Mouse (Mus musculus) forebrain, postnatal 0 days (tissue): ENCODE measurements around the gene Nsd2. TPM values are rescaled to one million over a fixed set of nuclear protein-coding genes. Genes with fewer than 3 reads are reported as not detected.
A peak's percentile ranks its signal among the peaks of the same experiment; 100 is the strongest.

Experiments
- ATAC-seq: fragments of 200-750 bp; cut with Nextera tagmentation; 2 replicates; pipeline ENCODE4 v1.8.0; 2017; ENCODE audit warnings: mild to moderate bottlenecking, moderate library complexity
- DNase-seq: peaks from one replicate; pipeline ENCODE4 v3.0.0-alpha.2; 2015
- H3K27ac ChIP-seq: fragments of 300-500 bp; sonication (generic); 2 replicates; pipeline ENCODE4 v1.5.1; 2014; ENCODE audit warnings: low read depth, mild to moderate bottlenecking, antibody characterized with exemption, low read length, moderate library complexity, mixed read lengths
- H3K27me3 ChIP-seq: fragments of 300-500 bp; sonication (generic); 2 replicates; pipeline ENCODE4 v1.6.1; 2014; ENCODE audit warnings: mild to moderate bottlenecking, low read length, mixed read lengths; ENCODE audit not compliant: insufficient read depth
- H3K36me3 ChIP-seq: fragments of 300-500 bp; sonication (generic); 2 replicates; pipeline ENCODE4 v1.6.1; 2014; ENCODE audit warnings: mild to moderate bottlenecking, moderate library complexity; ENCODE audit not compliant: insufficient read depth
- H3K4me1 ChIP-seq: fragments of 300-500 bp; sonication (generic); 2 replicates; pipeline ENCODE4 v1.6.1; 2014; ENCODE audit warnings: antibody characterized with exemption; ENCODE audit not compliant: insufficient read depth
- H3K4me2 ChIP-seq: fragments of 300-500 bp; sonication (generic); 2 replicates; pipeline ENCODE4 v1.6.1; 2014; ENCODE audit warnings: low read depth, mild to moderate bottlenecking, moderate library complexity
- H3K4me3 ChIP-seq: fragments of 300-500 bp; sonication (generic); 2 replicates; pipeline ENCODE4 v1.5.1; 2014; ENCODE audit warnings: low read depth, low read length, mixed read lengths
- H3K9ac ChIP-seq: fragments of 300-500 bp; sonication (generic); 2 replicates; pipeline ENCODE4 v1.6.1; 2014; ENCODE audit warnings: mild to moderate bottlenecking
- H3K9me3 ChIP-seq: fragments of 300-500 bp; sonication (generic); 2 replicates; pipeline ENCODE4 v1.6.1; 2016; ENCODE audit warnings: low read length
- CTCF ChIP-seq: sonication (generic); IDR thresholded peaks from 2 replicates; pipeline ENCODE4 v1.5.1; 2016; ENCODE audit warnings: antibody characterized with exemption, control low read depth, low read depth
- WGBS: fragments of 180-500 bp; shearing (Covaris S2); extraction: QIAGEN DNeasy Blood & Tissue Kit; methylation state at CpG from one replicate; pipeline ENCODE4 v1.1.7; 2014; 5-methylcytosine and 5-hydroxymethylcytosine counted together
- polyA plus RNA-seq: library from polyadenylated mRNA; unstranded; fragments of >200 nt; fragmentation: Nextera tagmentation; extraction: Ambion mirVana; gene quantifications from 2 replicates; pipeline ENCODE4 v1.2.1, GENCODE M21; 2015
- total RNA-seq: library from RNA; depleted of rRNA; stranded (reverse); fragments of >200 nt; gene quantifications from 2 replicates; pipeline ENCODE4 v1.2.3, GENCODE M21; 2014

The Nsd2 gene
- total and polyA plus RNA-seq, 2 experiments from 2014 or later = 58.6 to 127 TPM

DNA sequence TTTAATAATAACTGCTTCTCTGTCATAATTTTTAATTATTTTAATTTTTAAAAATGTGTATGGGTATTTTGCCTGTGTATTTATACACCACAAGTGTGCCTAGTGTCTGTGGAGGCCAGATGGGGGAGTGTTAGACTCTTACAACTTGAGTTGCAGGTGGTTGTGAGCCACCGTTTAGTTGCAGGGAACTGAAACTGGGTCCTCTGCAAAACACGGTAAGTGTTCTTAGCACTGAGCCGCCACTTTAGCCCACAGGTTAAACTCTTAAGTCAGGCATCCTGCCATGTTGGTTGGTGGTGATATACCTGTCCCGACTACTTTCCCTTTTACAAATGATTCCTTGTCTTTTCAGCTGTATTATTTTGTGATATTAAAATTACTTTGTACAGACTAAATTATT lies 22.0 kb downstream of the Nsd2 start:
- Histone ChIP-seq H3K9me3 (no peaks in the 10 kb centered on the region), H3K4me3 (no peak overlapping the region), H3K4me2 (no peak overlapping the region), H3K9ac (no peak overlapping the region), H3K4me1 (no peaks in the 10 kb centered on the region), H3K36me3 (peaks cover 13% of the 10 kb centered on the region; the same call in 1 of the 2 replicates), H3K27ac (no peak overlapping the region), H3K27me3 (no peaks in the 10 kb centered on the region)
- DNase-seq (no peak), ATAC-seq (no peak)
- no peak for TF ChIP-seq CTCF
- WGBS = 83% methylated on average over 4 of the region's 4 CpGs

DNA sequence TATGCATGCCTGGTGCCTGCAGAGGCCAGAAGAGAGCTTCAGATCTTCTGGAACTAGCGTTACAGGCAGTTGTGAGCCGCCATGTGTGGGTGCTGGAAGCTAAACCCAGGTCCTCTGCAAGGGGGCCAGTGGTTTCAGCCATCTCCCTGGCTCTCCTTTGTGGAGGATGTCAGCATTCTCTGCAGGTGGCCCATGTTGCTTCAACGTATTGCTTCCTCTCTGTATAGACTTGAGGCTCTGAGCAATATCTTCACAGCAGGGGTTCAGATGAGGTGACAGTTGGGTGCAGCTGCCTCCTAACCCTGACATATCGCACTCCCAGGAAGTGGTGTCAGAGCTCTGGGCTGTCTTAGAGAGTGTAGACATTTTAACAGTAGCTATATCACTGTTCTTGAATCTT lies 30.9 kb downstream of the Nsd2 start:
- Histone ChIP-seq H3K9me3 (no peaks in the 10 kb centered on the region), H3K4me2 (no peak overlapping the region), H3K9ac (no peak overlapping the region), H3K4me3 (no peak overlapping the region), H3K27me3 (no peaks in the 10 kb centered on the region), H3K36me3 (peaks cover 18% of the 10 kb centered on the region), H3K27ac (no peak overlapping the region), H3K4me1 (no peaks in the 10 kb centered on the region)
- no peak for ATAC-seq
- DNase-seq = no peak
- no peak for TF ChIP-seq CTCF
- 94% methylated on average over 4 of the region's 4 CpGs for WGBS

- Histone ChIP-seq H3K36me3 (peaks cover 19% of the 10 kb centered on the region), H3K9me3 (no peaks in the 10 kb centered on the region), H3K9ac (no peak overlapping the region), H3K4me3 (no peak overlapping the region), H3K4me2 (no peak overlapping the region), H3K4me1 (no peaks in the 10 kb centered on the region), H3K27me3 (no peaks in the 10 kb centered on the region), H3K27ac (no peak overlapping the region)
- DNase-seq (no peak), ATAC-seq (no peak)
- WGBS = 100% methylated on average over 1 of the region's 1 CpGs
- TF ChIP-seq CTCF = peak; percentile 55
Measured at GRCm38 (mm10) chr5:33853086-33853485, 32.6 kb downstream of the Nsd2 start.

- DNase-seq (no peak), ATAC-seq (no peak)
- Histone ChIP-seq H3K36me3 (peaks cover 19% of the 10 kb centered on the region), H3K4me3 (no peak overlapping the region), H3K27me3 (no peaks in the 10 kb centered on the region), H3K9ac (no peak overlapping the region), H3K4me2 (no peak overlapping the region), H3K4me1 (no peaks in the 10 kb centered on the region), H3K9me3 (no peaks in the 10 kb centered on the region), H3K27ac (no peak overlapping the region)
- no peak for TF ChIP-seq CTCF
- WGBS = 86% methylated on average over 2 of the region's 2 CpGs
Measured at GRCm38 (mm10) chr5:33854019-33854418, 33.5 kb downstream of the Nsd2 start.

GRCm38 (mm10) chr5:33857693-33858092 lies 37.2 kb downstream of the Nsd2 start:
- no peaks in the 10 kb centered on the region for H3K27me3 ChIP-seq
- H3K27ac ChIP-seq = no peak overlapping the region
- no peak for DNase-seq
- no peak for ATAC-seq
- TF ChIP-seq CTCF = no peak
- H3K36me3 ChIP-seq = peaks cover 37% of the 10 kb centered on the region
- H3K4me2 ChIP-seq = no peak overlapping the region
- no peaks in the 10 kb centered on the region for H3K9me3 ChIP-seq
- H3K9ac ChIP-seq = no peak overlapping the region
- no peak overlapping the region for H3K4me3 ChIP-seq
- no peaks in the 10 kb centered on the region for H3K4me1 ChIP-seq

- no peak for ATAC-seq
- Histone ChIP-seq H3K4me1 (no peaks in the 10 kb centered on the region), H3K36me3 (peaks cover 55% of the 10 kb centered on the region), H3K27me3 (no peaks in the 10 kb centered on the region), H3K9me3 (no peaks in the 10 kb centered on the region), H3K9ac (no peak overlapping the region), H3K27ac (no peak overlapping the region), H3K4me3 (no peak overlapping the region), H3K4me2 (no peak overlapping the region)
- DNase-seq = no peak
- TF ChIP-seq CTCF = no peak
- WGBS = 98% methylated on average over 1 of the region's 1 CpGs
Measured at GRCm38 (mm10) chr5:33875472-33875871, 54.9 kb downstream of the Nsd2 start.

DNA sequence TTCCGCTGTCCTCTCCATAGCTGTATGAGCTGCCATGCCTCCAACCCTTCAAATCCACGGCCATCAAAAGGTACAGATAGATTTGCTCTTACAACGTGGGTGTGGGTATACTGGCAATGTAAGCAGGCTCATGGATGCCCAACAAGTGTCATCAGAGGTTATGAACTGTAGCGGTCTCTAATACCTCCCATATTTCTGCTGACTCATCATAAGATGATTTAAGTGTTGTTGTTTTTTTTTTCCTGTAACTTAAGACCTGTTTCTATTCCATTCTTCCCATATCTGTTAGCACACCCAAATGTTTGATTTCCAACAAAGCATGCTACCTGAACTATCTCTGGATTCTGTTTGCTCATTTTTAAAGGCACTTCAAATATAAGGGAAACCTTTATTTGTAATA lies 60.6 kb downstream of the Nsd2 start:
- DNase-seq = no peak
- no peak overlapping the region for H3K9ac ChIP-seq
- no peak overlapping the region for H3K4me3 ChIP-seq
- H3K27ac ChIP-seq = no peak overlapping the region
- no peak overlapping the region for H3K4me2 ChIP-seq
- no peak for TF ChIP-seq CTCF
- H3K36me3 ChIP-seq = peaks cover 74% of the 10 kb centered on the region
- no peaks in the 10 kb centered on the region for H3K27me3 ChIP-seq
- H3K4me1 ChIP-seq = no peaks in the 10 kb centered on the region
- H3K9me3 ChIP-seq = no peaks in the 10 kb centered on the region
- WGBS = 95% methylated on average over 4 of the region's 4 CpGs
- no peak for ATAC-seq

GRCm38 (mm10) chr5:33893406-33893805 lies 72.9 kb downstream of the Nsd2 start:
- Histone ChIP-seq H3K36me3 (peaks cover 85% of the 10 kb centered on the region), H3K9ac (no peak overlapping the region), H3K4me2 (no peak overlapping the region), H3K4me3 (no peak overlapping the region), H3K27me3 (no peaks in the 10 kb centered on the region), H3K27ac (no peak overlapping the region), H3K9me3 (no peaks in the 10 kb centered on the region), H3K4me1 (no peaks in the 10 kb centered on the region)
- no peak for DNase-seq
- no peak for TF ChIP-seq CTCF
- ATAC-seq = no peak
- WGBS = 92% methylated on average over 6 of the region's 6 CpGs
